Mouse (Mus musculus): ENCODE results near the gene Fchsd2.

DNA sequence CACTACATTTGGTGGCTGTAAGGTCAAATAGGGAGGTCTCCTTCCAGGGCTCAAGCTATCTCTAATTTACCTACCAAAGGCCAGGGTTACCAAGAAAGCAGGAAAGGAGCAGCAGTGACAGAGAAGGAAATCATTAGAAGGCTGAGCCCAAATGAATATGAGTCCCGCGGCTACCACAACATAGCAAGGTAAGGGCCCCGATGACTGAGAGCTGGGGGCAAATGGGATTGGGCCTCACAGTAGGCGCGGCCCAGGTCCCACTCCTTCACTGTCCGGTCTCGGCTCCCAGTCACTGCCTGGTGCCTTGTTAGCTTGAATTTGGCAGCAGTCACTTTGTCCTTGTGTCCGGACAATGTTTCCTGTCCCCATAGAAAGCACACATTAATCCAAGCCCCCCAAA is 199.0 kb downstream of the Fchsd2 start:
- TF ChIP-seq CTCF (IDR thresholded peaks at IDR 0.05; ENCODE audit: extremely low read depth, insufficient read depth, low read length) (no peak), POLR2A (IDR thresholded peaks at IDR 0.05; ENCODE audit: extremely low read depth, insufficient read depth, low read length) (no peak)
